Mouse (Mus musculus) heart, embryonic 16.5 days (tissue): Measurements from ENCODE around the gene Rbfox1. TPM values are rescaled to one million over a fixed set of nuclear protein-coding genes. Genes with fewer than 3 reads are reported as not detected.

Experiments
- ATAC-seq: fragments of 200-750 bp; cut with Nextera tagmentation; replicated peaks from 2 replicates; pipeline ENCODE4 v1.8.0; 2017; ENCODE audit warnings: moderate number of reproducible peaks; ENCODE audit not compliant: insufficient read depth, low FRiP score; ENCODE audit errors: extremely low read depth
- H3K27ac ChIP-seq: fragments of 300-500 bp; sonication (generic); 2 replicates; pipeline ENCODE4 v1.5.1; 2014; ENCODE audit warnings: mild to moderate bottlenecking, low read length, control low read depth, moderate library complexity
- H3K27me3 ChIP-seq: fragments of 300-500 bp; sonication (generic); 2 replicates; pipeline ENCODE4 v1.6.1; 2014; ENCODE audit warnings: low read length, mixed read lengths; ENCODE audit not compliant: control insufficient read depth, insufficient read depth
- H3K36me3 ChIP-seq: fragments of 300-500 bp; sonication (generic); 2 replicates; pipeline ENCODE4 v1.6.1; 2014; ENCODE audit not compliant: control insufficient read depth, insufficient read depth
- H3K4me1 ChIP-seq: fragments of 300-500 bp; sonication (generic); 2 replicates; pipeline ENCODE4 v1.6.1; 2014; ENCODE audit warnings: low read length, mixed read lengths; ENCODE audit not compliant: control insufficient read depth, insufficient read depth
- H3K4me2 ChIP-seq: fragments of 300-500 bp; sonication (generic); 2 replicates; pipeline ENCODE4 v1.6.1; 2014; ENCODE audit warnings: low read depth, mild to moderate bottlenecking, control low read depth, low read length
- H3K4me3 ChIP-seq: fragments of 300-500 bp; sonication (generic); 2 replicates; pipeline ENCODE4 v1.5.1; 2014; ENCODE audit warnings: mild to moderate bottlenecking, control low read depth, low read length
- H3K9ac ChIP-seq: fragments of 300-500 bp; sonication (generic); 2 replicates; pipeline ENCODE4 v1.6.1; 2014; ENCODE audit warnings: low read length, control low read depth
- H3K9me3 ChIP-seq: fragments of 300-500 bp; sonication (generic); replicated peaks from 2 replicates; pipeline ENCODE4 v1.6.1; 2016; ENCODE audit warnings: low read length; ENCODE audit not compliant: control insufficient read depth
- WGBS: fragments of 180-500 bp; shearing (Covaris S2); extraction: QIAGEN DNeasy Blood & Tissue Kit; methylation state at CpG from one replicate; pipeline ENCODE4 v1.1.7; 2014; 5-methylcytosine and 5-hydroxymethylcytosine counted together
- polyA plus RNA-seq: library from polyadenylated mRNA; unstranded; fragments of >200 nt; fragmentation: Nextera tagmentation; extraction: Ambion mirVana; gene quantifications from 2 replicates; pipeline ENCODE4 v1.2.1, GENCODE M21; 2015

Rbfox1 gene
- polyA plus RNA-seq, 1 experiment from 2014 or later: 5.9 TPM

- 84% methylated on average over 2 of the region's 2 CpGs for WGBS
- Histone ChIP-seq H3K9ac (no peak overlapping the region), H3K27me3 (no peaks in the 10 kb centered on the region), H3K36me3 (no peaks in the 10 kb centered on the region), H3K9me3 (no peaks in the 10 kb centered on the region), H3K4me1 (no peaks in the 10 kb centered on the region), H3K27ac (no peak overlapping the region), H3K4me2 (no peak overlapping the region), H3K4me3 (no peak overlapping the region)
- no peak for ATAC-seq
Measured at GRCm38 (mm10) chr16:6861656-6862055, 976.5 kb downstream of the Rbfox1 start.

- no peak overlapping the region for H3K4me3 ChIP-seq
- no peak overlapping the region for H3K9ac ChIP-seq
- no peaks in the 10 kb centered on the region for H3K36me3 ChIP-seq
- H3K4me1 ChIP-seq: no peaks in the 10 kb centered on the region
- WGBS: 52% methylated on average over 12 of the region's 12 CpGs
- no peak for ATAC-seq
- H3K27me3 ChIP-seq: no peaks in the 10 kb centered on the region
- H3K27ac ChIP-seq: no peak overlapping the region
- H3K9me3 ChIP-seq: no peaks in the 10 kb centered on the region
- no peak overlapping the region for H3K4me2 ChIP-seq
Measured at GRCm38 (mm10) chr16:6882683-6883430, 997.7 kb downstream of the Rbfox1 start.

- H3K4me1 ChIP-seq: no peaks in the 10 kb centered on the region
- 55% methylated on average over 1 of the region's 1 CpGs for WGBS
- H3K9me3 ChIP-seq: no peaks in the 10 kb centered on the region
- H3K27me3 ChIP-seq: no peaks in the 10 kb centered on the region
- H3K27ac ChIP-seq: no peak overlapping the region
- no peak overlapping the region for H3K9ac ChIP-seq
- ATAC-seq: no peak
- H3K36me3 ChIP-seq: no peaks in the 10 kb centered on the region
- H3K4me3 ChIP-seq: no peak overlapping the region
- H3K4me2 ChIP-seq: no peak overlapping the region
Measured at GRCm38 (mm10) chr16:6883798-6884197, 998.6 kb downstream of the Rbfox1 start.

GRCm38 (mm10) chr16:6885617-6886016 is 1000.5 kb downstream of the Rbfox1 start:
- no peak overlapping the region for H3K27ac ChIP-seq
- no peaks in the 10 kb centered on the region for H3K9me3 ChIP-seq
- H3K9ac ChIP-seq: no peak overlapping the region
- no peak overlapping the region for H3K4me3 ChIP-seq
- H3K4me2 ChIP-seq: no peak overlapping the region
- WGBS: 73% methylated on average over 3 of the region's 3 CpGs
- ATAC-seq: no peak
- H3K36me3 ChIP-seq: no peaks in the 10 kb centered on the region
- H3K4me1 ChIP-seq: no peaks in the 10 kb centered on the region
- H3K27me3 ChIP-seq: no peaks in the 10 kb centered on the region

- ATAC-seq: 0 out of 2 replicates have a peak, but pooled peaks have one; percentile 23
- WGBS: 36% methylated on average over 4 of the region's 4 CpGs
- no peaks in the 10 kb centered on the region for H3K27me3 ChIP-seq
Measured at GRCm38 (mm10) chr16:6889221-6889620, 1004.1 kb downstream of the Rbfox1 start.

GRCm38 (mm10) chr16:6897734-6898133 is 1012.6 kb downstream of the Rbfox1 start:
- Histone ChIP-seq H3K4me3 (no peak overlapping the region), H3K9me3 (no peaks in the 10 kb centered on the region), H3K27me3 (no peaks in the 10 kb centered on the region), H3K4me2 (no peak overlapping the region), H3K4me1 (no peaks in the 10 kb centered on the region), H3K9ac (no peak overlapping the region), H3K27ac (no peak overlapping the region), H3K36me3 (no peaks in the 10 kb centered on the region)
- no peak for ATAC-seq
- WGBS: 65% methylated on average over 6 of the region's 6 CpGs

More at GRCm38 (mm10) chr16:6889221-6889620, 1004.1 kb downstream of the Rbfox1 start:
- Histone ChIP-seq H3K4me2 (no peak overlapping the region), H3K36me3 (no peaks in the 10 kb centered on the region), H3K9ac (no peak overlapping the region), H3K4me3 (no peak overlapping the region), H3K9me3 (no peaks in the 10 kb centered on the region), H3K27ac (no peak overlapping the region), H3K4me1 (no peaks in the 10 kb centered on the region)

- no peak for ATAC-seq
- Histone ChIP-seq H3K4me1 (no peaks in the 10 kb centered on the region), H3K4me3 (no peak overlapping the region), H3K36me3 (no peaks in the 10 kb centered on the region), H3K9me3 (no peaks in the 10 kb centered on the region), H3K4me2 (no peak overlapping the region), H3K9ac (no peak overlapping the region), H3K27ac (no peak overlapping the region), H3K27me3 (no peaks in the 10 kb centered on the region)
- 63% methylated on average over 2 of the region's 2 CpGs for WGBS
Measured at GRCm38 (mm10) chr16:6900006-6900405, 1014.9 kb downstream of the Rbfox1 start.

- no peak for ATAC-seq
- H3K9me3 ChIP-seq: no peaks in the 10 kb centered on the region
- 48% methylated on average over 4 of the region's 4 CpGs for WGBS
Measured at GRCm38 (mm10) chr16:6904984-6905383, 1019.8 kb downstream of the Rbfox1 start.

GRCm38 (mm10) chr16:6906001-6906400 is 1020.8 kb downstream of the Rbfox1 start:
- Histone ChIP-seq H3K4me1 (no peaks in the 10 kb centered on the region; the same call in 1 of the 2 replicates), H3K27ac (no peak overlapping the region), H3K4me3 (no peak overlapping the region), H3K9ac (no peak overlapping the region), H3K36me3 (no peaks in the 10 kb centered on the region), H3K27me3 (no peaks in the 10 kb centered on the region), H3K4me2 (no peak overlapping the region), H3K9me3 (no peaks in the 10 kb centered on the region)
- no peak for ATAC-seq
- WGBS: 67% methylated on average over 2 of the region's 2 CpGs

More at GRCm38 (mm10) chr16:6904984-6905383, 1019.8 kb downstream of the Rbfox1 start:
- H3K27me3 ChIP-seq: no peaks in the 10 kb centered on the region
- no peak overlapping the region for H3K4me3 ChIP-seq
- no peak overlapping the region for H3K27ac ChIP-seq
- no peaks in the 10 kb centered on the region for H3K36me3 ChIP-seq
- no peak overlapping the region for H3K4me2 ChIP-seq
- no peaks in the 10 kb centered on the region; the same call in 1 of the 2 replicates for H3K4me1 ChIP-seq
- no peak overlapping the region for H3K9ac ChIP-seq
